Mouse (Mus musculus) kidney, embryonic 16.5 days (tissue): Measurements from ENCODE around the gene Aldh3a2. TPM values are rescaled to one million over a fixed set of nuclear protein-coding genes. Genes with fewer than 3 reads are reported as not detected.
A peak's percentile ranks its signal among the peaks of the same experiment; 100 is the strongest.
"Not testable (repeated sequence)": the region's sequence is repeated elsewhere in the genome, so short reads cannot be mapped to it uniquely, and the experiment has no call there.

Experiments used
- ATAC-seq: fragments of 200-750 bp; cut with Nextera tagmentation; 2 replicates; pipeline ENCODE4 v1.8.0; 2017; ENCODE audit warnings: moderate TSS enrichment; ENCODE audit not compliant: low FRiP score, low TSS enrichment
- H3K27ac ChIP-seq: fragments of 300-500 bp; sonication (generic); 2 replicates; pipeline ENCODE4 v1.5.1; 2014; ENCODE audit warnings: low read length
- H3K27me3 ChIP-seq: fragments of 300-500 bp; sonication (generic); 2 replicates; pipeline ENCODE4 v1.6.1; 2014; ENCODE audit warnings: low read length, control low read depth, mixed read lengths; ENCODE audit not compliant: insufficient read depth
- H3K36me3 ChIP-seq: fragments of 300-500 bp; sonication (generic); 2 replicates; pipeline ENCODE4 v1.6.1; 2014; ENCODE audit warnings: low read length, control low read depth, mixed read lengths; ENCODE audit not compliant: insufficient read depth
- H3K4me1 ChIP-seq: fragments of 300-500 bp; sonication (generic); 2 replicates; pipeline ENCODE4 v1.6.1; 2014; ENCODE audit warnings: low read length, control low read depth, mixed read lengths; ENCODE audit not compliant: insufficient read depth
- H3K4me2 ChIP-seq: fragments of 300-500 bp; sonication (generic); replicated peaks from 2 replicates; pipeline ENCODE4 v1.6.1; 2014; ENCODE audit warnings: low read depth, low read length
- H3K4me3 ChIP-seq: fragments of 300-500 bp; sonication (generic); 2 replicates; pipeline ENCODE4 v1.5.1; 2014; ENCODE audit warnings: mild to moderate bottlenecking, low read length
- H3K9ac ChIP-seq: fragments of 300-500 bp; sonication (generic); replicated peaks from 2 replicates; pipeline ENCODE4 v1.6.1; 2014; ENCODE audit warnings: low read length
- H3K9me3 ChIP-seq: fragments of 300-500 bp; sonication (generic); 2 replicates; pipeline ENCODE4 v1.6.1; 2016; ENCODE audit warnings: low read length, control low read depth
- WGBS: fragments of 180-500 bp; shearing (Covaris S2); extraction: QIAGEN DNeasy Blood & Tissue Kit; methylation state at CpG from one replicate; pipeline ENCODE4 v1.1.7; 2014; 5-methylcytosine and 5-hydroxymethylcytosine counted together
- polyA plus RNA-seq: library from polyadenylated mRNA; unstranded; fragments of >200 nt; fragmentation: Nextera tagmentation; extraction: Ambion mirVana; gene quantifications from 2 replicates; pipeline ENCODE4 v1.2.1, GENCODE M21; 2015

Aldh3a2 gene
- polyA plus RNA-seq, result 40.7 and 42.1 TPM in 2 replicates

GRCm38 (mm10) chr11:61266551-61267533 lies at the start of gene Aldh3a2:
TSS of gene Aldh3a2 (minus strand) at chr11:61267464.
- peaks cover 9% of the 10 kb centered on the region; the same call in 1 of the 2 replicates for H3K4me1 ChIP-seq
- H3K36me3 ChIP-seq, result peaks cover 17% of the 10 kb centered on the region; the same call in 1 of the 2 replicates
- no peaks in the 10 kb centered on the region for H3K27me3 ChIP-seq
- H3K4me3 ChIP-seq, result peak within 1 kb of the TSS; percentile 76
- no peaks in the 10 kb centered on the region for H3K9me3 ChIP-seq
- peak within 1 kb of the TSS; percentile 94 for H3K27ac ChIP-seq
- peak within 1 kb of the TSS; percentile 79 for H3K4me2 ChIP-seq
- 1% methylated on average over 56 of the region's 58 CpGs for WGBS
- ATAC-seq, result peak; percentile 99
- peak within 1 kb of the TSS; percentile 87 for H3K9ac ChIP-seq

GRCm38 (mm10) chr11:61316864-61317263 lies 49.6 kb upstream of the Aldh3a2 start:
- Histone ChIP-seq H3K9ac (no peak overlapping the region), H3K9me3 (no peaks in the 10 kb centered on the region), H3K27me3 (no peaks in the 10 kb centered on the region), H3K4me2 (no peak overlapping the region), H3K36me3 (no peaks in the 10 kb centered on the region), H3K4me3 (no peak overlapping the region), H3K27ac (no peak overlapping the region), H3K4me1 (no peaks in the 10 kb centered on the region)
- 49% methylated on average over 2 of the region's 2 CpGs for WGBS
- no peak for ATAC-seq

GRCm38 (mm10) chr11:61310321-61310720 lies 43.1 kb upstream of the Aldh3a2 start:
- H3K27ac ChIP-seq, result no peak overlapping the region
- H3K4me1 ChIP-seq, result no peaks in the 10 kb centered on the region
- no peaks in the 10 kb centered on the region for H3K27me3 ChIP-seq
- no peak overlapping the region for H3K4me2 ChIP-seq
- H3K4me3 ChIP-seq, result no peak overlapping the region
- no peaks in the 10 kb centered on the region for H3K36me3 ChIP-seq
- 57% methylated on average over 7 of the region's 7 CpGs for WGBS
- no peak for ATAC-seq
- H3K9me3 ChIP-seq, result peaks cover 6% of the 10 kb centered on the region; the same call in 1 of the 2 replicates
- H3K9ac ChIP-seq, result no peak overlapping the region

GRCm38 (mm10) chr11:61309831-61310230 lies 42.6 kb upstream of the Aldh3a2 start:
- WGBS, result 61% methylated on average over 12 of the region's 12 CpGs
- no peak overlapping the region for H3K4me2 ChIP-seq
- peaks cover 10% of the 10 kb centered on the region; the same call in 1 of the 2 replicates for H3K9me3 ChIP-seq
- H3K27ac ChIP-seq, result no peak overlapping the region
- no peak overlapping the region for H3K9ac ChIP-seq
- no peak overlapping the region for H3K4me3 ChIP-seq
- H3K36me3 ChIP-seq, result no peaks in the 10 kb centered on the region
- H3K4me1 ChIP-seq, result no peaks in the 10 kb centered on the region
- no peak for ATAC-seq
- H3K27me3 ChIP-seq, result no peaks in the 10 kb centered on the region

GRCm38 (mm10) chr11:61307795-61308194 lies 40.5 kb upstream of the Aldh3a2 start:
- no peaks in the 10 kb centered on the region for H3K27me3 ChIP-seq
- 48% methylated on average over 7 of the region's 7 CpGs for WGBS

GRCm38 (mm10) chr11:61305377-61305776 lies 38.1 kb upstream of the Aldh3a2 start:
- no peak overlapping the region for H3K4me2 ChIP-seq
- no peak for ATAC-seq
- no peak overlapping the region for H3K4me3 ChIP-seq
- H3K9me3 ChIP-seq, result peaks cover 10% of the 10 kb centered on the region; the same call in 1 of the 2 replicates
- no peaks in the 10 kb centered on the region for H3K36me3 ChIP-seq
- H3K4me1 ChIP-seq, result peaks cover 6% of the 10 kb centered on the region; the same call in 1 of the 2 replicates
- no peak overlapping the region for H3K27ac ChIP-seq
- WGBS, result 79% methylated on average over 4 of the region's 4 CpGs
- H3K9ac ChIP-seq, result no peak overlapping the region
- H3K27me3 ChIP-seq, result no peaks in the 10 kb centered on the region

More at GRCm38 (mm10) chr11:61307795-61308194, 40.5 kb upstream of the Aldh3a2 start:
- no peaks in the 10 kb centered on the region for H3K4me1 ChIP-seq
- H3K4me2 ChIP-seq, result no peak overlapping the region
- H3K4me3 ChIP-seq, result no peak overlapping the region
- peaks cover 10% of the 10 kb centered on the region; the same call in 1 of the 2 replicates for H3K9me3 ChIP-seq
- no peak overlapping the region for H3K9ac ChIP-seq
- no peaks in the 10 kb centered on the region for H3K36me3 ChIP-seq
- H3K27ac ChIP-seq, result no peak overlapping the region
- no peak for ATAC-seq

GRCm38 (mm10) chr11:61304535-61304934 lies 37.3 kb upstream of the Aldh3a2 start:
- ATAC-seq, H3K9me3 ChIP-seq, H3K4me3 ChIP-seq, H3K4me2 ChIP-seq, H3K4me1 ChIP-seq, H3K36me3 ChIP-seq, H3K9ac ChIP-seq, H3K27me3 ChIP-seq, H3K27ac ChIP-seq: not testable (repeated sequence)
- 94% methylated on average over 6 of the region's 10 CpGs for WGBS

- Histone ChIP-seq H3K9ac (peak overlapping the region; percentile 50; the same call in 1 of the 2 replicates), H3K4me2 (peak overlapping the region; percentile 44), H3K36me3 (no peaks in the 10 kb centered on the region), H3K27me3 (no peaks in the 10 kb centered on the region), H3K27ac (no peak overlapping the region), H3K4me3 (peak overlapping the region; percentile 19; the same call in 1 of the 2 replicates), H3K9me3 (peaks cover 9% of the 10 kb centered on the region; the same call in 1 of the 2 replicates), H3K4me1 (peaks cover 10% of the 10 kb centered on the region; the same call in 1 of the 2 replicates)
- ATAC-seq, result peak; percentile 51; the same call in 1 of the 2 replicates
- 19% methylated on average over 14 of the region's 16 CpGs for WGBS
Measured at GRCm38 (mm10) chr11:61300716-61301392, 33.6 kb upstream of the Aldh3a2 start.

- H3K4me1 ChIP-seq, result peaks cover 10% of the 10 kb centered on the region; the same call in 1 of the 2 replicates
- peaks cover 3% of the 10 kb centered on the region; the same call in 1 of the 2 replicates for H3K9me3 ChIP-seq
- no peaks in the 10 kb centered on the region for H3K27me3 ChIP-seq
- no peak overlapping the region for H3K9ac ChIP-seq
- H3K4me3 ChIP-seq, result no peak overlapping the region
- ATAC-seq, result no peak
- H3K4me2 ChIP-seq, result no peak overlapping the region
- no peak overlapping the region for H3K27ac ChIP-seq
- no peaks in the 10 kb centered on the region for H3K36me3 ChIP-seq
- 63% methylated on average over 3 of the region's 3 CpGs for WGBS
Measured at GRCm38 (mm10) chr11:61300205-61300604, 32.9 kb upstream of the Aldh3a2 start.
